Mouse (Mus musculus): ENCODE measurements around the gene Rassf4. TPM values are rescaled to one million over a fixed set of nuclear protein-coding genes. Genes with fewer than 3 reads are reported as not detected.

Rassf4 gene
- total and polyA plus RNA-seq, 3 experiments = 17.3 to 69.0 (median 32.3) TPM

GRCm38 (mm10) chr6:116694346-116694745 lies 20.6 kb upstream of the Rassf4 start:
- H3K4me2 ChIP-seq (ENCODE audit: insufficient read depth, low read depth, poor library complexity, severe bottlenecking) = no peak overlapping the region
- no peaks in the 10 kb centered on the region for H3K79me2 ChIP-seq (replicated peaks; ENCODE audit: control insufficient read depth, extremely low read depth, insufficient read depth, poor library complexity, severe bottlenecking)
- H3K27ac ChIP-seq (ENCODE audit: insufficient read depth, low read depth) = no peak overlapping the region
- in situ Hi-C loops (cut with MboI; ENCODE audit: low pct_ligation_motif_present, low pct_unique_long_range_greater_than_20kb, low sequenced_read_pairs) = no loop called here
- no peak overlapping the region for H3K4me3 ChIP-seq (replicated peaks in 1 of 3; ENCODE audit: low read depth in 2 of 3, low read length in 2 of 3, poor library complexity in 1 of 3)
- H3K27me3 ChIP-seq (replicated peaks) = no peaks in the 10 kb centered on the region
- H3K36me3 ChIP-seq (replicated peaks in 1 of 2; ENCODE audit: control insufficient read depth in 1 of 2, insufficient read depth in 1 of 2, low read length in 1 of 2) = no peaks in the 10 kb centered on the region
- dilution Hi-C loops (cut with MboI; ENCODE audit: extremely low pct_ligation_motif_present, extremely low pct_unique_long_range_greater_than_20kb, low sequenced_read_pairs) = no loop called here
- peaks cover 11 to 23% of the 10 kb centered on the region in 2 experiments for H3K4me1 ChIP-seq (ENCODE audit: control insufficient read depth in 1 of 2, insufficient read depth in 2 of 2)
- H3K9ac ChIP-seq (ENCODE audit: insufficient read depth, low read depth) = no peak overlapping the region
- TF ChIP-seq CTCF (conservative IDR thresholded peaks at IDR 0.05 in 1 of 2, IDR thresholded peaks at IDR 0.05 in 1 of 2; ENCODE audit: low read depth in 2 of 2, low read length in 2 of 2) (no peak), POLR2AphosphoS2 (IDR thresholded peaks at IDR 0.05; ENCODE audit: low read depth, low read length) (no peak), IRF4 (IDR thresholded peaks at IDR 0.05; ENCODE audit: low read depth, low read length) (no peak), POLR2A (IDR thresholded peaks at IDR 0.05; ENCODE audit: low read depth, low read length) (no peak), ZKSCAN1 (IDR thresholded peaks at IDR 0.05; ENCODE audit: borderline replicate concordance, low read depth, low read length) (no peak), PAX5 (IDR thresholded peaks at IDR 0.05; ENCODE audit: low read length) (no peak)
- no peak for DNase-seq (ENCODE audit: extremely low read depth)
- H3K9me3 ChIP-seq (replicated peaks; ENCODE audit: low read length) = no peaks in the 10 kb centered on the region

GRCm38 (mm10) chr6:116693639-116694038 lies 19.9 kb upstream of the Rassf4 start:
- dilution Hi-C loops (cut with MboI; ENCODE audit: extremely low pct_ligation_motif_present, extremely low pct_unique_long_range_greater_than_20kb, low sequenced_read_pairs) = no loop called here

More at GRCm38 (mm10) chr6:116693639-116694038, 19.9 kb upstream of the Rassf4 start:
- Histone ChIP-seq H3K9me3 (replicated peaks; ENCODE audit: low read length) (no peaks in the 10 kb centered on the region), H3K4me3 (replicated peaks in 1 of 3; ENCODE audit: low read depth in 2 of 3, low read length in 2 of 3, poor library complexity in 1 of 3) (no peak overlapping the region), H3K27me3 (replicated peaks) (no peaks in the 10 kb centered on the region), H3K27ac (ENCODE audit: insufficient read depth, low read depth) (no peak overlapping the region), H3K4me2 (ENCODE audit: insufficient read depth, low read depth, poor library complexity, severe bottlenecking) (peak overlapping the region; percentile 80), H3K36me3 (replicated peaks in 1 of 2; ENCODE audit: control insufficient read depth in 1 of 2, insufficient read depth in 1 of 2, low read length in 1 of 2) (no peaks in the 10 kb centered on the region), H3K4me1 (ENCODE audit: control insufficient read depth in 1 of 2, insufficient read depth in 2 of 2) (peaks cover 11 to 23% of the 10 kb centered on the region in 2 experiments), H3K79me2 (replicated peaks; ENCODE audit: control insufficient read depth, extremely low read depth, insufficient read depth, poor library complexity, severe bottlenecking) (no peaks in the 10 kb centered on the region), H3K9ac (ENCODE audit: insufficient read depth, low read depth) (peak overlapping the region; percentile 17; the same call in 1 of the 2 replicates)
- TF ChIP-seq CTCF (conservative IDR thresholded peaks at IDR 0.05 in 1 of 2, IDR thresholded peaks at IDR 0.05 in 1 of 2; ENCODE audit: low read depth in 2 of 2, low read length in 2 of 2) = no peak
- TF ChIP-seq ELF1 (IDR thresholded peaks at IDR 0.05; ENCODE audit: low read depth, low read length) = no peak
- peak; percentile 27; the same call in 1 of the 2 replicates for TF ChIP-seq JUND (conservative IDR thresholded peaks at IDR 0.05; ENCODE audit: low read depth, low read length)
- no peak for TF ChIP-seq EP300 (IDR thresholded peaks at IDR 0.05; ENCODE audit: low read length)
- TF ChIP-seq USF1 (IDR thresholded peaks at IDR 0.05; ENCODE audit: low read depth, low read length) = no peak
- peak; percentile 41; the same call in 1 of the 2 replicates for TF ChIP-seq ETS1 (conservative IDR thresholded peaks at IDR 0.05; ENCODE audit: low read depth, low read length)
- TF ChIP-seq IRF4 (IDR thresholded peaks at IDR 0.05; ENCODE audit: low read depth, low read length) = 0 out of 2 replicates have a peak, but pooled peaks have one; percentile 22
- TF ChIP-seq POLR2A (IDR thresholded peaks at IDR 0.05; ENCODE audit: low read depth, low read length) = no peak
- no peak for TF ChIP-seq USF2 (conservative IDR thresholded peaks at IDR 0.05; ENCODE audit: low read depth, low read length)
- TF ChIP-seq JUN (IDR thresholded peaks at IDR 0.05; ENCODE audit: insufficient read depth, low read depth, low read length) = no peak
- TF ChIP-seq HCFC1 (IDR thresholded peaks at IDR 0.05; ENCODE audit: low read depth, low read length) = no peak
- TF ChIP-seq BHLHE40 (IDR thresholded peaks at IDR 0.05; ENCODE audit: low read depth, low read length) = no peak
- no peak for TF ChIP-seq MAX (IDR thresholded peaks at IDR 0.05; ENCODE audit: low read length)
- no peak for TF ChIP-seq UBTF (IDR thresholded peaks at IDR 0.05; ENCODE audit: low read depth, low read length)
- no peak for TF ChIP-seq NRF1 (IDR thresholded peaks at IDR 0.05; ENCODE audit: low read depth, low read length)
- TF ChIP-seq MYC (IDR thresholded peaks at IDR 0.05; ENCODE audit: low read depth, low read length) = no peak
- TF ChIP-seq CHD2 (IDR thresholded peaks at IDR 0.05; ENCODE audit: low read length) = no peak
- TF ChIP-seq PAX5 (IDR thresholded peaks at IDR 0.05; ENCODE audit: low read length) = no peak
- no peak for TF ChIP-seq CHD1 (IDR thresholded peaks at IDR 0.05; ENCODE audit: low read depth, low read length)
- no peak for TF ChIP-seq TBP (conservative IDR thresholded peaks at IDR 0.05; ENCODE audit: low read depth, low read length)
- 0 out of 2 replicates have a peak, but pooled peaks have one; percentile 59 for TF ChIP-seq SIN3A (IDR thresholded peaks at IDR 0.05; ENCODE audit: low read length)
- TF ChIP-seq TCF12 (IDR thresholded peaks at IDR 0.05; ENCODE audit: low read depth, low read length) = no peak
- TF ChIP-seq GABPA (IDR thresholded peaks at IDR 0.05; ENCODE audit: insufficient replicate concordance, low read depth, low read length) = no peak
- TF ChIP-seq MEF2A (IDR thresholded peaks at IDR 0.05; ENCODE audit: borderline replicate concordance, low read depth, low read length) = no peak
- no peak for TF ChIP-seq MAZ (IDR thresholded peaks at IDR 0.05; ENCODE audit: low read depth, low read length)
- no peak for TF ChIP-seq ZMIZ1 (IDR thresholded peaks at IDR 0.05; ENCODE audit: low read depth, low read length)
- TF ChIP-seq RAD21 (IDR thresholded peaks at IDR 0.05; ENCODE audit: low read depth, low read length) = no peak
- TF ChIP-seq KAT2A (IDR thresholded peaks at IDR 0.05; ENCODE audit: insufficient replicate concordance, low read length) = no peak
- TF ChIP-seq NELFE (IDR thresholded peaks at IDR 0.05; ENCODE audit: low read depth, low read length) = no peak
- TF ChIP-seq ZNF384 (IDR thresholded peaks at IDR 0.05; ENCODE audit: low read depth, low read length) = no peak
- no peak for TF ChIP-seq SMC3 (IDR thresholded peaks at IDR 0.05; ENCODE audit: low read depth, low read length)
- no peak for TF ChIP-seq MXI1 (IDR thresholded peaks at IDR 0.05; ENCODE audit: low read depth, low read length)
- in situ Hi-C loops (cut with MboI; ENCODE audit: low pct_ligation_motif_present, low pct_unique_long_range_greater_than_20kb, low sequenced_read_pairs) = no loop called here
- DNase-seq (ENCODE audit: extremely low read depth) = no peak

All from CH12.LX (cell line).